Mouse (Mus musculus) kidney, postnatal 14 days (tissue): ENCODE results near the gene Ermp1.

Source experiments
- DNase-seq: peaks from one replicate; pipeline ENCODE4 v3.0.0; 2022; ENCODE audit warnings: mixed read lengths

Gene Ermp1

DNA sequence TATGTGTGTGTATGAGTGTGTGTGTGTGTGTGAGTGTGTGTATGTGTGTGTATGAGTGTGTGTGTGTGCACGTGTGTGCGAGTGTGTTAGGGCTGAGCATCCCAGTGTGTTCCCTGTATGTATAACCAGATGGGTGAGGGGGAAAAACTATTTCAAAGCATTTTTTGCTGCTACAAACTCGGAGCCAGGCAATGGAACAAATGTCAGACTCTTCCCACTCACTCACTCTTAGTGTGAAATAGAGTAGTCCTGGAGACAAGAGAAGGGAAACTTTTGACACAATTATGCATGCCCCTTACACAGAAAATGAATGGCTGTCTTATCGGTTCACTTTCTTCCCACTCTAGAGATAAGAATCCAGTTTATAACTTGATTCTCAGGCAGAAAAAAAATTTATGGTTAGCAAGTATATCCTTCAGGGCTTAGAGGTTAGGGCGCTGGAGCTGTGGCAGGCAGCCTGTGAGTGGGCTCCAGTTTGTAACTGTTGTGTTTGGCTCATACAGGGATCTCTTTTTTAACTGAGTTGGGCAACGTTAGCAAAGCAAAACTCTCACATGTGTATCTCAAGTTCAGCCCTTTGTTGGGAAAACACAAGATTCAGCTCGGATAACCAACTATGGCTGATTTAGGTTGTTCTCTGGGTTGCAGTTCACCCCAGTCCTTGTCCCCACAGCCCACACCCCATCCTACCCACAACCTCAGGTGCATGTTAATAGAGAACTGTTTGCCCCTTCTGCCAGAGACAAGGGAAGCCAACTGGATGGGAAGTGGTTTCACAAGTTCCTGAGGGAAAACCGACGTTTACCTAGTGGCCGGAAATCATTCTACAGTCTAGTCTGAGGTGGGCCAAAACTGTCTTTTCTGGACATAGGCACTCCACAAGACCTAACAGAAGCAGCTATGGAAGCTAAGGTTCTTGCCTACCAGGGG, 12.9 kb upstream of the Ermp1 start:
- DNase-seq, result no peak

DNA sequence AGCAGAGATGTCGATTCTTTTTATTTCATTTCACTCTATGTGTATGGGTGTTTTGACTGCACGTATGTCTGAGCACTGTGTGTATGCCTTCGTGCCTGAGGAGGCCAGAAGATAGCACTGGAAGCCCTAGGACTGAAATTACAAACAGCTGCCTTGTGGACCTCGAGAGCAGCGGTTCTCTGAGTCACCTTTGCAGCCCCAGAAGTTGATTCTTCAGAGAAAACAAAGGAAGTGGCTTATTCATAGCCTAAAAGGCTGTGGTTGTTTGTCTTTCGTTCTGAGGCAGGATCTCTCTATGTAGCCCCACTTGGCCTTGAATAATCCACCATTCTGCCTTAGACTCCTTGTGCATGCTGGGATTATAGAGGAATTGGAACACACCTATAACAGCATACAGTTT, 11.5 kb upstream of the Ermp1 start:
- no peak for DNase-seq

DNA sequence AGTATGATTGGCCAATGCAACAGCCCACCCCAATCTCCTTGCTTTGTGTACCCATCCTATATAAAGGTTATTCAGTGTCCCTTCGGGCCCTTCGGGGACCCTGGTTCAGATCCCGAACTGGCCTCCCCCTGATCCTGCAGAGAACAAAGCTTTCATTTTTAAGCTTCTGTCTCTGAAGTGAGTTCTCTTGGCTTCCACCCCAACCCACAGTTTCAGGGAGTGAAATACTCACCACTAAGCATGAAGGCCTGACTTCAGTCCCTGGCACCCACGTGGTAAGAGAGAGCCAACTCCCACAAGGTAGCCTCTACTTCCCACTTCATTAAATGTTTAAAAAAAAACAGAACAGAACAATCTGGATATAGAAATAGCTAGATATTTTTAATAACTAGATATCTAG, 10.6 kb upstream of the Ermp1 start:
- DNase-seq, result no peak

DNA sequence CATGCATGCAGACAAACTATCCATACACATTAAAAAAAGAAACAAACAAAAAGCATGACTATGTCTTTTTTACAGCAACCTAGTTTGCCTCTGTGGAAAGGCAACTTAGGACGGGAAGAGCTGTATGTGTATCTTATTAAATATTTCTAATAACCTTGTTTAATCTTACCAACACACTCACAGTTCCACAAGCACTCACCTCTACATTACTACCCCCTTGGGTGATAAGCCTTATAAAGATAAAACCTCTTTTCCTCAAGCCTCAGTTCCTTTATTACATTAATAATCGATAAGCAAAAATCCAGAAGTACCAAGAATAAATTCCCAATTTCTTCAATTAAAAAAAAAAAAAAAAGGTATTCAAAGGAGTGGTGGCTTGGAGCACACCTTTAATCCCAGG, 9.3 kb upstream of the Ermp1 start:
- no peak for DNase-seq

DNA sequence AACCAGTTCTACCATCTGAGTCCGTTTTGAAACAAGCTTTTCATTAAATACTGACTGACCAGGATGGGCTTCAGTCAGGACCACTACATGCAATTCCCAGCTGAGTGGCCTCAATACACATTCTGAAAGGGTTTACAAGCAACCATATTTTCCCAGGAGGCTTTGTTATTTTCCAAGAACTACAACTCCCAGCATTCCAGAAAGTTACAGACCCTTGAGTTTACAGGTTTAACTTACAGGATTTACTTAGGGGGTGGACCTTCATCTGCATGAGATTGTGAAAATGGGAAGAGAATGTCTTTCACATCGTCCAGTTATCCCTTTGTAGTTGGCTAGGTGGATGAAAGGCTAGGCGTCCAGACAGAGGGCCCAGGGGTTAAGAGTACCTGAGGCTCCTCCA, 8.8 kb upstream of the Ermp1 start:
- no peak for DNase-seq

DNA sequence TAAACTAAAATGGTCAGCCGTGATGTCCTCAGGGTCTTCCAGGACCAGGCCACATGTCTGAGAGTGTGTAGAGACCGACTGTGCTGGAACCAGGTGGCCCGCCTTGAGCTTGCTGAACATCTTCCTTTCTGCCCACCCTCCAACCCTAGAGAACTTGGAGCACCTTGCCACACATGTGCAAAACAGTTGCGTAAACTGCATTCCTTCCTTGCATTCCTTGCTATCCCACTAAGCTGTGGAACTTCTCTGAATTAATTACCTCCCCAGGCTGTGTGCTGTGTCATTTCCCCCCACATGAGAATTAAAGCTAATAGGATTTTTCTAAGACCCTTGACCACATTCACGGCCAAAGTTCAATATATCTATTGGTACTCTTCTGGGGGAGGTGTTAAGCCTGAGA, 8.4 kb upstream of the Ermp1 start:
- no peak for DNase-seq

DNA sequence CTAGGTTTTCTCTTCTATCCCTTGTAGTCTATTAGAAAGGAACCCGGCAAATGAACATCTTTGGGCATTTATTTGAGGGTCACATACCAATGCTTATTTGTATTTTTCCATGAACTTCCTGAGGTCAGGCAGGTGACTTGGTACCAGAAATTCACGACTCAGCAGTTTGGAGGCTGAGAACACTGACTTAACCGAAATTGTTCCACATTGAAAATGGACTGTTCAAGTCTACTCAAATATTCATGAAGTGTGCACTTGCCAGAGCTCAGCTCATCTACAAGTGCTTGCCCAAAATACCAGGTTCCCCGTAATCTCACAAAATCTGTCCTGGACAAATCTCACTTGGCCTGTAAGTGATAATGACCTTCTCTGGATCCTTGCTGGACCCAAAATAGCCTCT, 7.8 kb upstream of the Ermp1 start:
- DNase-seq, result peak; percentile 22

DNA sequence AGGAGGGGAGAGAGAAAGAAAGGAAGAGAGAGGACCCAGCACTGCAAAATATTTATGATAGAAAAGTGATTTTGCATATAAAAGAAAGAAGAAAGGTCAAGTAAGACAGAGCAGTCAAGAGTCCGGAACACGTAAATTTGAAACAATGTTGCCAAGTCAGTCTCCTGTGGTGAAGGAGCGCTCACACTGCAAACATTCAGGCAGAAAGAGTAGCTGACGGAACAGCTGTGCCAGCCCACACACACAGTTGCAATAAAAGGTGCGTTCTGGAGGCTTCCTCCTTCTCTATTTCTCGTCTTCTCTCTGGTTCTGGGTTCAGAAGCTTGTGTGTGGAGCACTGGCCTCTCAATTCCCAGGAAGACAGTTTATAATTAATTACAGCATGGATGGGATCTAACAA, 6.9 kb upstream of the Ermp1 start:
- no peak for DNase-seq

DNA sequence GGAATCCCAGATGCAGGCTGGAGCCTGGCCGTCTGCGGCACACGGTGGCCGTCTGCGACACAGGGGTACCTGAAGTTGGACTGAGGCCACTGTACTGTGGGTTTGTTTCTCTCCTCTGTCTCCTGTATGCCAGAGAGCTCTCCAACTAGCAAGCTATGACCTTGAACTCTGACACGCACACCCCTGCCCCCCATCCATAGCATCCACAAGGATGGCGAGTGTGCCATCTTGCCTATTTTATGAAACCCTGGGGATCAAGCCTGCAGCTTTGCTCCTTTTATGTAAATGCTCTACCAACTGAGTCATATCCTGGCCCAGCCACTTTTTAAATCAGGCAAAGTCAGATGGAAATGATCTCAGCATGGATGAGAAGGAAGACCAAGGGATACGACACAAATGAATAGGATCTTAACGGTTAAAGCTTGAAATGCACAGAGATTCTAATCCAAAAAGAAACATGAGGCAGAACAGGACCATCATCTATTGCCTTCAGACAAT, 5.6 kb upstream of the Ermp1 start:
- no peak for DNase-seq

DNA sequence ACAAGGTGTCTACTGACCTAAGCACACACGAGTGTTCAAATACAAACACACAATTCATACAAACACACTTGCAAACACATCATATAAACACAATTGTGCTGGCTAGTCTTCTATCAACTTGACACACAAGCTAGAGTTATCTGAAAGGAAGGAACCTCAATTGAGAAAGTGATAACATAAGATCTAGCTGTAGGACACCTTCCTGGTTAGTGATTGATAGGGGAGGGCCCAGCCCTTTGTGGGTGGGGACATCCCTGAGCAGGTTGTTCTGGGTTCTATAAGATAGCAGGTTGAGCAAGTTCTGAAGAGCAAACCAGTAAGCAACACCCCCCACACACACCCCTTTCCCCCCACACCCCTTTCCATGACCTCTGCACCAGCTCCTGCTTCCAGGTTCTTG, 1.5 kb upstream of the Ermp1 start:
- DNase-seq, result no peak

DNA sequence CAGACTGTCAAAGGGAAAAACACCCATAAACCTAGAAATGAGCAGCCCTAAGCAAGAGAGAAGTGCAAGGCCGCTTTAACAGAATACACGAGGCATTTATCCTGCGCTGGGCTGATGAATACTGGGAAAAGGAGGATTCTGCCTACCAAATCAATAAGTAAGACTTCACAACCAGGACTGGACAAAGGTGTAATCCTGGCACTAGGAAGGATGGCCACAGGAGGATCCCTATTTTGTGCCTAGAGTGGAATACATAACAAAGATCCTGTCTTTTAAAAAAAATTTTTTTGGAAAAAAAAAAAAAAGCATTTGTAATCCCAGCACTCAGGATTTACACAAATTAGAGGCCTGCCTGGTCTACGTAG, 317 bp upstream of the Ermp1 start:
- no peak for DNase-seq

DNA sequence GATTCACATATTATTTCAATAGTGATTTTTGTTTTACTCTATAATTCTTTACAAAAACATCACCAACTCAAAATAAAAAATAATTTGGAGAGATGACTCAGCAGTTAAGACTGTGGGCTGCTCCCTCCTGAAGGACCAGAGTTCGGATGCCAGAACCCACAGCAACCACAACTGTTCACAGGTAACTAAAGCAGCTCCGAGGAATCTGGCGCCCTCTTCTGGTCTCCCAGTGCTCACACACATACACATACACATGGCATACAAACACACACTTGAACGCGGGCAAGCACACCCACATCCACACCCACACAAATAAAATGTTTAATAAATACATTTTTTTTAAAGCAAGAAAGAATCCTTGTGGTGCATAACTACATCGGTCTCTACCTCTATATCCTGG, 3.5 kb downstream of the Ermp1 start:
- no peak for DNase-seq

DNA sequence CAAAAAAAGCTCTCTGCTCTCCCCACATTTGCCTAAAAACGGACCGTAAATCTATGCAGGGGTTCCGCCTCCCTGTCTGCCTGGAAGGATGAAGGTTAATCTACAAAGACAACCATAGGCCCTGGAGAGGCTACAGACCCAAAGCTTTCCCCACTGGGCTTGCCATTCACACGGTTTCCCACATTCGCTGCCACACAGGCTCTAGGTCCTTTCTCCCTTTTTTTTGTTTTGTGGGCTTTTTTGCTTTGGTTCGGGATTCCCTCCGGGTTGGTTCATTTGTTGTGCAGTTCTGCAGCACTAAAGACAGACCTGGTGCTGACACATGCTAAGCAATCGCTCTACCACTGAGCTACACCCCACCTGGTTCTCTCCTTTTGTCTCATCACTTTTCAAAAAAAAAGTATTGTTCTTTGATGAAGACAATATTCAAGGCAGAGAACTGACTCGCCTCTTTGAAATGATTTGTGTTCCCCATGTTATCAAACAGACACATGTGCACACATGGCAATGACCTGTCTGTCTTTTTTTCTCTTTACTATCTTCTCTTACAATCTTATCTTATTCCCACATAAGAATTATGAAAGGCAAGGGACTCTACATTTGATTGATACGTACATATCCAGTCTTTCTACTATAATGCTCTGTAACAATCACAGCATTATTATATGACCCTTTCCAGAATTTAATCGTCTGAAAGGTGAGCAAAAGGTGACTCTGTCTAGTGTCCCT, 4.9 kb downstream of the Ermp1 start:
- no peak for DNase-seq

DNA sequence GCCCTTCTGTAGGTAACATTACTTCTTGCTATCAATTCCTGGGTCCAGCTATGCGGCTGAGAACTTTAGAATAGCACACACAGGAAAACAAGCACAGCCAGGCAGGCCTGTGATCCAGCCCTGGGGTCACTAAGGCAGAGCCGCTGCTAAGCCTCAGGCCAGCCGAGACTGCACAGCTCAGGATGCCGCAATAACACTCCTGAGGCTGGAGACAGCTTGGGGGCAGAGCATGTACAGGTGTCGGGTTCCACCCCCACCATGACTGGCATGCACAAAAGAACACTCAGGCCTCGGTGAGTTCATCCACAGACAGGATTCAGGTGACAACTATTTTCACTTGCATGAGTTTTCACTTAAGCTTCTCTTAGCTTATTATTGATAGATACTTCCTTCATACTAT, 6.0 kb downstream of the Ermp1 start:
- no peak for DNase-seq

DNA sequence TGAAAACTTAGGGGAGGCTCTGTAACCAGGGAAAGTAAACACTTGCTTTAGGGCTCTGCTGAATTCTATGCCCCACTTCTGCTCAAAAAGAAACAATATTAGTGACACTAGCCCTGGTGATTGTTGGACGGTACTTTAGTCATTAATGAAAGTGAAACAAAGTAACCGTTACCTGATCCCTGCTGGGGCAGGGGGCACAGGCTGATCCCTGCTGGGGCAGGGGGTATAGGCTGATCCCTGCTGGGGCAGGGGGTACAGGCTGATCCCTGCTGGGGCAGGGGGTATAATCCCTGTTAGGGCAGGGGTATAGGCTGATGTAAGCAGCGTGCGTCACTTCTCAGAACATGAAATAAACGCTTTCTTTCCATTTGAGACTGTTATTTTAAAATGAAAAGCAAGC, 6.7 kb downstream of the Ermp1 start:
- no peak for DNase-seq

DNA sequence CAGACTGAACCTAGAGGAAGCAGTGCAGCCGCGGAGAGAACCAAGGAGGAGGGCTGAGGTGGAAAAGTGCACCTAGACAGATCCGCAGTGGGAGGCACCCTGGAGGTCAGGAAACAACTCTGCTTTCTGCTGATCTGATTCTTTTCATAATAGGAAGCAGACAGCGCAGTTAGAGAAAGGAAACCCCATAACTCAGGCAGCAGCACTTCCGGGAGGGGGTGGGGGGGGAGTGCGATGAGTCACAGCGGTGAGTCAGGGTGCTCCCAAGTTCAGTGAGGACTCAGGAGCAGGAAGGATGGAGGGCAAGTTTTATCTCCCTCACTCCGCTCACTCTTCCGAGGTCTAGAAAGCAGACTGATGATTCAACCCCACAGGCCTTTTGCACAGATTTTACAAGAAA, 7.2 kb downstream of the Ermp1 start:
- peak; percentile 31 for DNase-seq

DNA sequence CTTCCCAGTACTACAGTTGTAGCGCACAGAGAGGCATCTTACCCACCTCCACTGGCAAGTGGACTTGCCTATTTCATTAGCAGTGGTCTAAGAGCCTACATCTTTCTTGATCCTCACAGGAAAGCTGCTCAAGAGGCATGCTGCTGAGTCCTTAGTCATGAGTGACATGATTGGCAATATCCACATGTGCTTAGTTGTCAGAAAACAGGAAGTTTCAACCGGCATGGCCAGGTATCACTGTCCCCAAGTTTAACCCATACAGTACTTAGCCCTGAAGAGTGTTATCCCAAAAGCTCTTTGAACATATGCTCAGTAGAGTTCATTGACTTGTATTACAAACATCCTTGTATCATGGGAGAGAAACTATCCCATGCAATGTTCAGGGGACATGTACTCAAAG, 36.1 kb downstream of the Ermp1 start:
- no peak for DNase-seq

DNA sequence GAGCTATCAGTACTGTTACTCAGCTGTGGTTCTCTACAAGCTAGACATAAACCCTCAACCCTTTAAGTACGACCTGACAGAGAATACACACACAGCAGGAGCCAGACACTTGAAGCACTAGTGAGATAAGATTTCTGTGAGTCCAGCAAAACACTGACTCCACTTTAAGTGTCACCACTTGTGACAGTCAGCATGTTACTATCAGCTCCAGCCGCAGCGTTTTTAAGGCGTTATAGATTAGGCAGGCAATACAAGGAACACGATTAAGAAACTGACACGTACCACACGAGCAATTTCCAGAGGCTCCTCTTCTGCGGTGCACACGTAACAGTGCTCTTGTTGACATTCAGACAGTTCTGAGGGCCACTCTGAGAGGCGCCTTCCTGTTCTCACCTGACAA, 37.3 kb downstream of the Ermp1 start:
- DNase-seq, result no peak

DNA sequence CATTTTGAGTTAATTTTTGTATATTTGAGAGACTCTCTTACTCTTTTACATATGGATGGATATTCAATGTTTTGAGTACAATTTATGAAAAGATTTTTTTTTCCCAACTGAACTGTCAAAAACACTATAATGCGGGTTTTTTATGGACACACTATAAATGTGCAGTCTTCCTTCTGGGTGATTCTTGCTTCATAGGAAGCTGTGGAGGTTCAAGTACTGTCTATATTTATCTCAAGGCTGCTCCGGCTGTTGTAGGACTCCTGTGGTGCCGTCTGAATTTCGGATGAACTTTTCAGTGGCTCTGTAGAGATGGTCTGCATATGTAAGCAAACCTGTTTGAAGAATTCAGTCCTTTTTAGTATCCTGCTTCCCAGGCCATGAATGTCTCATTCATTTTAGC, 40.0 kb downstream of the Ermp1 start:
- no peak for DNase-seq

DNA sequence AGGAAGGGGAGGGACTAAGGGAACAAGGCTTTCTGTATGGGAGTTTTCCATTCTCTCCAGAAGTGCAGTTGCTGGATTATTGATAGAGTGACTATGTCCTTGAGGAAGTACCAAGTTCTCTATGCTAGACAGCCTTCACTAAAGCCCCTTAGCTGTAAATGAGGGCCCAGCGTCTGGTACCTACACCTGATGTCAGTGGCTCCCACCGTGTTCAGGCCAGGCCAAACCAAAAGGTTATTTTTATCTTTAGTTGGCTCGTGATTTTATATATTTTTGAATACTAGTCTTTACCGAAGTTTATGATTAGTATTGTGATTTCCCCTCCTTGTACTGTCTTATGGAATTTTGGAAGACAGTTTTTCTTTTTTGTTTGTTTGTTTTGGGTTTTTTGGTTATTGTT, 40.7 kb downstream of the Ermp1 start:
- DNase-seq, result no peak

DNA sequence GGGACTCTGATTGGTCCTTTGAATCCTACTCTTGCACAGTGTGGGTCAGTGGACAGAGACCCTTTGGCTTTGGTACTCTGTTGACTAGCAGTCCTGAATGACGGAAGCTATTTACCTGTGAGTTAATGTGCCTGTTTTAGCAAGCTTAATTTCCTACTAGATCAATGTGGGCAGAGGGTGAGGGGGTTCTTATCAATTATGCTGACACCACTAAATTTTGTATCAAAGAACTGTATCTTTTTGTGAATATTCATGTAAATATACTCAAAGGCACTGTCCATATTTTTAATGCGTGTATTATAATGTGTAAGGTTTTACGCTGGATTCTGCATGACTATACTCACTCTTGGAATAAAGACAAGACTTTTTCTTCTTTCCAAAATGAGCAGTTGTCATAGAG, 43.6 kb downstream of the Ermp1 start:
- DNase-seq, result no peak

DNA sequence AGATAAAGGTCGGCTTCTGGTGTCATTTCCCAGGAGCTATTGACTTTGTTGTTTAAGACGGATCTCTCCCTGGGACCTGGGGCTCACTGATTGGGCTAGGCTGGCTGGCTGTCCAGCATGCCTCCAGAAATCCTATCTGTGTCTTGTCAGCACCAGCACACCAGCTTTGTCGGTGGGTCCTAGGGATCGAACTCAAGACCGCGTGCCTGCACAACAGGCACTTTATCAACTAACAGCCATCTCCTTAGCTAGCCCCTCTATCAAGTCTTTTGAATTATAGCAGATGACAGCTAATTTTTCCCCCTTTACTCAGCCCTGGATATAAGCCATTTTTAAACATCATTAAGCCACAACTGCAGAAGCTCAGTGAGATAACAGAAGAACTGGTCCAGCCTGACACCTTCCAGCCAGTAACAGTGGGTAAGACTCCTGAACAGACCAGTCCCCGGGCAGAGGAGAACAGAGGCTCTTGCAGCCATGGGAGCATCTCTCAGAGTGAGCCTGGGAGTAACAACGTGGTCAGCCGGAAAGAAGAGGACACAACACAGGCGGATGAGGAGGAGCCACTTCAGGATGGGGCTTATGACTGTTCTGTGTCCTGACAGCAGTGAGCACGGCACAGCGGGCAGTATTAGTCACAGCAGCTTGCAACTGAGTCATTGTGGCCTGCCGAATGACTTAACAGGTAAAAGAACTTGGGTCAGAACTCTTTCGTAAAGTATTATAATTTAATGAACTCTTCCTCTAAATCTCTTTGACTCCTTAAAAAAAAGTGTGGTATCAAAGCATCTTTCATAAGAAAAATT, 44.5 kb downstream of the Ermp1 start:
- no peak for DNase-seq

DNA sequence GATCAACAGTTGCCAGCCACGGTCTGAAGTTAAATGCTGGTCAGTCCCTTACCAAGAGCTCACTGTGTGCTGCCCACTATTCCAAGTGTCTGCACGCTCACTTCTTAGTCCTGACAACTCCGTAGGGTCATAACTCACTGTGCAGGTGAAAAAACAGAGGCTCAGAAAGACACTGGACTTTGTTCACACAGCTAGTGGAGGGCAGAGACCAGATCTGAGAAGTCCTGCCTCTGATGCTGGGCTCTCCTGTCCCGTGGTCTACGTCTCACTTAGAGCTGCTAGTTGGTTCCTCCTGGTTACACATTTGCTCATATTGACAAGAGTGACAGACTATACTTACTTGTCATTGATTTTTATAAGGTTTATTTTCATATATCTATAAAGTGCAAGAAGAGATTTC, 49.2 kb downstream of the Ermp1 start:
- no peak for DNase-seq

DNA sequence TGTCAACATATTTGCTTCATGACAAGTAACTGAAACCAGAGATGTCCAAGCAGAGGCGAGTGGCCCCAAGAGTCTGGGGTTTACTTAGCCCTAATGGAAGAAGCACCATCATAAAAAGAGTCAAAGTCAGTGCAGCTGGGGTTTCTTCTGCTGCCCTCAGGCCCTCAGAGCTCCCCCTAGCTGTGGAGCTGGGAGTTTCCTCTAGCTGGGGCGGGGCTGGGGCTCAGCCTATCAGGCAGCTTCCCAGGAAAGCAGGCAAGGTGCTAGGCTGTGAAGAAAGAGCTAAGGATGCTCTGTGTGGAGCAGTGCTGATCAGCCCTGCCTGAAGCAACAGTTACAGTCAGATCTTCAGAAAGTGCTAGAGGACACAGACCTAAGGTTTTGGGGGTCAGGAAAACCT, 51.2 kb downstream of the Ermp1 start:
- DNase-seq, result no peak
